Mouse (Mus musculus): Measurements from ENCODE around the gene Nap1l1. TPM values are rescaled to one million over a fixed set of nuclear protein-coding genes. Genes with fewer than 3 reads are reported as not detected.

Nap1l1 gene
- polyA plus RNA-seq, 1 experiment from 2014 or later: 163 TPM

DNA sequence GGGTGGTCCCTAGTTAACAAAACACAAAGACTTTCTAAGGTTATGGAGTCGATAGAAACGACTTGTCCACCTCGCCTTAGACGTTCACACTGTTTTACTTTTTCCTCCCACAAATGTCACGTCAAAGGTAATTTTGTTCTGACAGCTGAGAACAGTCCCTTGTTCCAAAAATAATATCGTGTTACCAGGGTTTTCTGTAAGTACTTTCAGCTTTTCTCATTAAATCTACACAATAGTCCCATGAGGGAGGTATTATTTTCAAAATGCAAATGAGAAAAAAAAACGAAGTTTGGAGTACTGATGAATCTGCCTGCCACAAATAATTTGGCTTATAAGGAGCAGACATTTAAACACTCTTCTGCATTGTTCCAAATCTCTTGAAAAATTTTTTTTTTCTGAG is 14.9 kb upstream of the Nap1l1 start:
- Histone ChIP-seq H3K4me1 (replicated peaks) (no peaks in the 10 kb centered on the region), H3K27ac (no peak overlapping the region), H3K9ac (no peak overlapping the region), H3K4me3 (replicated peaks) (no peak overlapping the region), H3K4me2 (no peak overlapping the region), H3K27me3 (no peaks in the 10 kb centered on the region), H3K36me3 (no peaks in the 10 kb centered on the region), H3K9me3 (replicated peaks) (no peaks in the 10 kb centered on the region)
- DNase-seq (no peak), ATAC-seq (ENCODE audit: low read depth) (no peak)
- 67% methylated on average over 7 of the region's 7 CpGs for WGBS (ENCODE audit: insufficient replicate concordance)

DNA sequence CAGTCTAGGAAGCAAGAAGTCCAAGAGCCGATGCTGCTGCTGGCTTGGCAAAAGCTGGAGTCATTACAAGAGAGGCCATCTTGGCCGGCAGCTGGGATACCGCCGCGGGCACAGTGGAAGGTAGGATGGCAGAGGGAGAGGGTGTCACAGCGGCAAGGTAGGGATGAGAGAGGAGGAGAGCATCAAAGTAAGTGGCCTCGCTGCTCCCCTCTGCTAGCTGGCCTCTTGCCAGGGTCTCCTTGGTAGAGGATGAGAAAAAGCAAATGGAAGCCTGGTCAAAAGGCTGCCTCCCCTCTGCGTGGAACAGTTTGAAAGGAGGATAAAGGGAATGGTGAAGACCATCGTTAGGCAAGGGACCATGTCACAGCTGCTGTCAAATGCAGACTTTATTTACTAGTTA is 14.0 kb upstream of the Nap1l1 start:
- no peak overlapping the region for H3K4me2 ChIP-seq
- no peak overlapping the region for H3K9ac ChIP-seq
- 85% methylated on average over 9 of the region's 9 CpGs for WGBS (ENCODE audit: insufficient replicate concordance)
- no peak overlapping the region for H3K27ac ChIP-seq
- H3K36me3 ChIP-seq: no peaks in the 10 kb centered on the region
- no peak for ATAC-seq (ENCODE audit: low read depth)
- no peaks in the 10 kb centered on the region for H3K4me1 ChIP-seq (replicated peaks)
- H3K9me3 ChIP-seq (replicated peaks): no peaks in the 10 kb centered on the region
- no peak overlapping the region for H3K4me3 ChIP-seq (replicated peaks)
- no peak for DNase-seq
- no peaks in the 10 kb centered on the region for H3K27me3 ChIP-seq

DNA sequence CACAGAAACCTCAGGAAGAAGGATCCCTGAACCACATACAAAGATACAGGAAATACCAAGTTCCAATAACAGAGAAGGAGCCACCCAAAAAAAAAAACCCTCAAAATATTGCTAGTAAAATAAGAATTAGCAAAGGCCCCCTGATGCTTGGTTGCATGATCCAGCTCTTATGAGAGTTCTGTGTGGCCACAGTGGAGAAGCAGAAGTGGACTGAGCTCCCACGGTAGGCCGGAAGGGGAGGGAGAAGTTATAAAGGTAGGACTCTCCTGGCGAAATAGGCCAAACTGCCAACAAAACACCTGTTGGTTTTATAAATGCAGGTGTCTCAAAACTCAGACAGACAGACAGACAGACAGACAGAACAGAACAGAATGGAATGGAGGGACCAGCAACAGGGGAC is 13.1 kb upstream of the Nap1l1 start:
- WGBS (ENCODE audit: insufficient replicate concordance): 49% methylated on average over 3 of the region's 3 CpGs

DNA sequence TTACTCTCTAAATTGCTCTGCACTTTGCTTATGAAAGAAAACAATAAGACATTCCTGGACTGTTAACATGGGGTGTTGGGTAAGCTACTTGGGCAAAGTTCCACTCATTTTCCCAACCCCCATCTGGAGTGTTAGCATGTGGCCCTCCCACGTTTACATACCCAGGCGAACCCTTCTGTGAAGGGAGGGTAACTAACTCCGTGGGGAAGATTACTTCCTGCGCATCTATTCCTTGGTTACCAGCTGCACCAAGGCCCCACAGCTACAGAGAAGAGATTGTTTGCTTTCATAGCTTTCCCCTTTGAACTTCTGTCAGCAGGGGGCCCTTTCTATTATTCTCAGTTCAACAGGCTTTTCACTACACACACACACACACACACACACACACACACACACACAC is 12.6 kb upstream of the Nap1l1 start:
- Histone ChIP-seq H3K9me3 (replicated peaks) (no peaks in the 10 kb centered on the region), H3K4me3 (replicated peaks) (no peak overlapping the region), H3K4me2 (no peak overlapping the region), H3K27ac (no peak overlapping the region), H3K9ac (no peak overlapping the region), H3K27me3 (no peaks in the 10 kb centered on the region), H3K36me3 (no peaks in the 10 kb centered on the region), H3K4me1 (replicated peaks) (peaks cover 2% of the 10 kb centered on the region)
- no peak for DNase-seq
- no peak for ATAC-seq (ENCODE audit: low read depth)
- WGBS (ENCODE audit: insufficient replicate concordance): 31% methylated on average over 4 of the region's 4 CpGs

More for the DNA sequence above, 13.1 kb upstream of the Nap1l1 start:
- Histone ChIP-seq H3K9ac (no peak overlapping the region), H3K36me3 (no peaks in the 10 kb centered on the region), H3K4me1 (replicated peaks) (no peaks in the 10 kb centered on the region), H3K4me3 (replicated peaks) (no peak overlapping the region), H3K27me3 (no peaks in the 10 kb centered on the region), H3K4me2 (no peak overlapping the region), H3K9me3 (replicated peaks) (no peaks in the 10 kb centered on the region), H3K27ac (no peak overlapping the region)
- DNase-seq (no peak), ATAC-seq (ENCODE audit: low read depth) (no peak)

DNA sequence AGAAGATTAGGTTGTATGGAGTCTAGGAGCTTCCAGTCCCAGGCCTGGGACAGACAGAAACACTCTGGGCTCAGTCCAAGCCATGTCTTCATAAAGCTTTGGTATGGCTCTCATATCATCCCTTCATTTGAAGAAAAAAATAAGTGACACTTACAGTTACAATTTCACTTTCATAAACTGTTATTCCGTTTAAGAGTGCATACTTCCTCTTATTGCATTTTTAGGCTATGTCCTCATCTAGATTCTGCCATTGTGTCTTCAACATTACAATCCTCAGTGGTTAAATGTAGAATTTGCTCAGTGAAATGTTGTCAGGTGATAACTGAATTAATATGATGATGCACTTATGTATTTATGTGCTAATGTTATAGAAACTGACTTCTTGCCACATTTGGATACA is 8.2 kb upstream of the Nap1l1 start:
- Histone ChIP-seq H3K9ac (no peak overlapping the region), H3K4me2 (no peak overlapping the region), H3K27ac (no peak overlapping the region), H3K9me3 (replicated peaks) (no peaks in the 10 kb centered on the region), H3K36me3 (no peaks in the 10 kb centered on the region), H3K4me3 (replicated peaks) (no peak overlapping the region), H3K4me1 (replicated peaks) (peaks cover 7% of the 10 kb centered on the region), H3K27me3 (no peaks in the 10 kb centered on the region)
- 50% methylated on average over 1 of the region's 1 CpGs for WGBS (ENCODE audit: insufficient replicate concordance)
- ATAC-seq (ENCODE audit: low read depth) (no peak), DNase-seq (no peak)

DNA sequence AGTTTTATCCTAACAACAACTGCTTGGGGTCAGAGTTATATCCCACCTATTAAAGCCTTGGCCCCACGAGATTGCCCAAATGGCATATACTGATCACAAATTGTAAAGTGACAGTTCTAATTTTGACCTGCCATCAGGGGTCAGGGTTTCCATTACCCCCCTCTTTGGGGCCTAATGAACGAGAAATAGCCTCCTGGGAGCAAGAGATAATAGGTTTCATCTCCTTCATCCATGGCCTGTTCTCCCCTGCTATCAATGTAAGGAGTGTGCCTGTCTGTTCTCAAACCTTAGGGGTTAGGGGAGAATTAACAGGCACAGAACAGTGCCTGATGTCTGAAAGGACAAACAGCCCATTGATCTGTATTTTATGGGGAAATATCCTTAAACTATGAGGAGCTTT is 7.6 kb upstream of the Nap1l1 start:
- Histone ChIP-seq H3K27ac (no peak overlapping the region), H3K36me3 (no peaks in the 10 kb centered on the region), H3K4me1 (replicated peaks) (peaks cover 7% of the 10 kb centered on the region), H3K4me2 (no peak overlapping the region), H3K9me3 (replicated peaks) (no peaks in the 10 kb centered on the region), H3K4me3 (replicated peaks) (no peak overlapping the region), H3K9ac (no peak overlapping the region), H3K27me3 (no peaks in the 10 kb centered on the region)
- DNase-seq (no peak), ATAC-seq (ENCODE audit: low read depth) (peak; percentile 63)
- 26% methylated on average over 2 of the region's 2 CpGs for WGBS (ENCODE audit: insufficient replicate concordance)

DNA sequence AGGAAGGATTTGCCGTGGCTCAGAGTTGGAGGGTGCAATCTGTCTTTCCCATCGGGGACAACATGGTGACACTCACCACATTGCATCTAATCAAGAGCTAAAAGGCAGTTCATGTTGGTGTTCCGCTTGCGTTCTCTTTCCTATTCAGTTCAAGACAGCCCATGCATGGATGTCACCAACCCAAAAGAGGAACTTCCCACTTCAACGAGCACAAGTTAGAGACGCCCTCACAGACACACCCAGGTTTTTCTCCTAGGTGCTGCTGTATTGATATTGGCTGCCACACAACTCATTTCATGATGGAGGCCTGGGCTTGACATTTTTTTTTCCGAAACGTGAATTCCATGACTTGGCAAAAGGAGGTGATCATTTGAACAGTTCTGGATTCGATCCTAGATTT is 1.9 kb upstream of the Nap1l1 start:
- 41% methylated on average over 9 of the region's 9 CpGs for WGBS (ENCODE audit: insufficient replicate concordance)
- Histone ChIP-seq H3K27me3 (peaks cover 2% of the 10 kb centered on the region; the same call in 1 of the 2 replicates), H3K4me2 (no peak overlapping the region), H3K9me3 (replicated peaks) (no peaks in the 10 kb centered on the region), H3K9ac (no peak overlapping the region), H3K4me3 (replicated peaks) (no peak overlapping the region), H3K4me1 (replicated peaks) (peaks cover 37% of the 10 kb centered on the region), H3K36me3 (peaks cover 7% of the 10 kb centered on the region), H3K27ac (no peak overlapping the region)
- ATAC-seq (ENCODE audit: low read depth) (no peak), DNase-seq (no peak)

DNA sequence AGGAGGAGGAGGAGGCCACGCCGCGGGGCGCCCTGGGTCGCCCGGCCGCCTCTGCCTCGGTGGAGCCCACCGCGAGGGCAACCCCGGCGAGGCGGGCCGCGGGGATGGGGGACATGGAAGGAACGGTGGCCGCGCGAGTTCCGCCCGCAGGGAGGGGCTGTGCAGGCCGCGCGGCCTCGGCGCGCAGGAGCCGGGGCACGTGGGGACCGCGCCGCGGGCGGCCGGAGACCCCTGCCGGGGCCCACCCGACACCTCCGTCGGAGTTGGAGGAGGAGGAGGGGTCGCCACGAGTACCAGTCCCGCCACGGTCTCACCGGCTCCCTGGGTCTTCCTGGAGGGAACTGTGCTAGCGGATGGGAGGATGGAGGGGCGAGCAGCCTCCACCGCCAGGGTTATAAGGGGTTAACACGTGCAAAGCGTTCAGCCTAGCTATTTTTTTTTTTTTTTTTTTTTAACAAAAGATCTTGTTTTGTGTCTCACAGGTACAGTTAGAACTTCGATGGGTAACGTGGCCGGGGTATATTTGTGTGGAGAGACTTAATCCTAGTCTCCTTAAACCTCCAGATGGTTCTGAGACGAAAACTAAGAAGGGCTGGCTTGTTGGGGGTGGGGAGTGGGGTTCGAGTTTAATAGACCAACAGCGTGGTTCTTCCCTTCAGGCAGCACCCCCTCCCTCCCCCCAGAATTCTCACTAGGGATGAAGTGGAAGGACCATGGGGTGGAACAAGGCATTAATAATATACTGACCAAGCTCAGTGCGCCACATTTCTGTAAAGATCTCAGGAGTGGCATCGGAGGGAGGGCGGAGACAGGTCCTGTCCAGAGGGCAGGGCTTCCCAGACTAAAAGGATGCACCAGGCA is 718 bp downstream of the Nap1l1 start:
- no peaks in the 10 kb centered on the region for H3K9me3 ChIP-seq (replicated peaks)
- H3K4me2 ChIP-seq: peak overlapping the region; percentile 93
- H3K27ac ChIP-seq: peak overlapping the region; percentile 84
- peaks cover 63% of the 10 kb centered on the region for H3K4me1 ChIP-seq (replicated peaks)
- H3K27me3 ChIP-seq: peaks cover 2% of the 10 kb centered on the region; the same call in 1 of the 2 replicates
- H3K9ac ChIP-seq: peak overlapping the region; percentile 96
- peak; percentile 63 for ATAC-seq (ENCODE audit: low read depth)
- H3K4me3 ChIP-seq (replicated peaks): peak overlapping the region; percentile 96
- peak; percentile 40 for DNase-seq
- peaks cover 7% of the 10 kb centered on the region for H3K36me3 ChIP-seq
- WGBS (ENCODE audit: insufficient replicate concordance): under 1% methylated on average over 52 of the region's 58 CpGs

DNA sequence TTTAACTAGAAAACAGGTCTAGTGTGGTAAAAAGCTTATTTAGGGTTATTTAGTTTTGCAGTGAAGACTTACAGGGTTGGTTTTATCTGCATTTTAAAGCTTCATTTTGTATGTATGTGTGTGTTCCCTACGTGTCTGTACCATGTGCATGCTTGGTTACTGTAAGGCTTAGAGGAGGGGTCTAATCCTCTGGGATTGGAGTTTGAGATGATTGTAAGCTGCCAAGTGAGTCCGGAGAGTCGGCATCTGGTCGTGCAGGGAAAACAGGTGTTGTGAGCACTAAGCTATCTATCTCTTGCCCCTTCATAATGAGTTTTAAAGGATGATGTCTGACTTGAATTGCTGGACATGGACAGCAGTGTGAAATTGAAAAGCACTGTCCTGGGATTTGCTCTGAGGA is 3.3 kb downstream of the Nap1l1 start:
- H3K27me3 ChIP-seq: peaks cover 2% of the 10 kb centered on the region; the same call in 1 of the 2 replicates
- peaks cover 17% of the 10 kb centered on the region for H3K36me3 ChIP-seq
- no peak for ATAC-seq (ENCODE audit: low read depth)
- H3K4me1 ChIP-seq (replicated peaks): peaks cover 76% of the 10 kb centered on the region
- DNase-seq: no peak
- H3K4me2 ChIP-seq: peak overlapping the region; percentile 36
- WGBS (ENCODE audit: insufficient replicate concordance): 73% methylated on average over 4 of the region's 4 CpGs
- H3K27ac ChIP-seq: peak overlapping the region; percentile 4; the same call in 1 of the 2 replicates
- H3K9me3 ChIP-seq (replicated peaks): no peaks in the 10 kb centered on the region
- 0 out of 2 replicates have a peak overlapping the region, but pooled peaks have one; percentile 3 for H3K4me3 ChIP-seq (replicated peaks)
- H3K9ac ChIP-seq: peak overlapping the region; percentile 46; the same call in 1 of the 2 replicates

DNA sequence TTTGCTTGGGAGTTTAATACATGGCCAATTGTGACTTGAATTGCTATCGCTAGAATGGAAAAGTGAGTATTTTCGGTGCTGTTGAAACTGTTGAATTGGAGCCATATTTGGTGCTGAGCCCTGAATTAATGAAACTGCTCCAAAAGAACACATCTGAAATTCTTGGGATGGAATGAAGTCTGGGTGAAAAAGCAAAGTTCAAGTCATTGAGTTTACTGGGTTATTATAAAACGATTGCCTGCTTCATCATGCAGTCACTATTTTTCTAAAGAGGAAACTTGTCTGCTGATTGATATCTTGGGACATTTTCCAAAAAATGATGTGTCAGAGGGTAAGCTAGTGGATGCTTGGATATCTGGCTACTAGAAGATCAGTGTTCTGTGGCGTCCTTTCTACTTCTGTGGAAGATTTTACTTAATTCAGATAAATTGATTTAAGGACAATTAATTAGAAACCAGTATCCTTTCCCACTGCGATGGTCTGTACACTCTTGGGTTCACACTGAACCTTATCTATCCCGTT is 4.0 kb downstream of the Nap1l1 start:
- WGBS (ENCODE audit: insufficient replicate concordance): 52% methylated on average over 6 of the region's 6 CpGs
- H3K4me2 ChIP-seq: peak overlapping the region; percentile 36
- no peak overlapping the region for H3K4me3 ChIP-seq (replicated peaks)

DNA sequence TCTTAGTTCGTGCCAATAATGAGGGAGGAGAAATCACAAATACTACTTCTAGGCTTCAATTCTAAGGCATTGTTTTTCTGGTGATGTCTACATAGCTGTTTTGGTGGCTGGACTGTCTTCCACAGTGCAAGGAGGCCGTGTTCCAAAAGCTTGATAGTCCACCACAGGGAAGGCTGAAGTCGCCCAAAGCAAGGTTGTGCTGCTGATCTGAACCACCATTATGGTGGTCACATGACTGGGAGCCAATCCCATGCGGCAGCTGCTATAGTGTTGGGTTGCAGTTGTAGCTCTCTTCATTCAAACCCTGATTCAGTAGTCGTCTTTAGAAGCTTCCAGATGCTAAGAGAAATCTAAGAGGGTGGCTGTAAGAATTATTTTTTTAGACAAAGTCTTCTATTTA is 6.6 kb downstream of the Nap1l1 start:
- H3K27ac ChIP-seq: no peak overlapping the region
- no peak overlapping the region for H3K9ac ChIP-seq
- H3K9me3 ChIP-seq (replicated peaks): no peaks in the 10 kb centered on the region
- WGBS (ENCODE audit: insufficient replicate concordance): 77% methylated on average over 5 of the region's 5 CpGs
- ATAC-seq (ENCODE audit: low read depth) (no peak), DNase-seq (no peak)
- H3K4me2 ChIP-seq: no peak overlapping the region
- no peak overlapping the region for H3K4me3 ChIP-seq (replicated peaks)
- peaks cover 49% of the 10 kb centered on the region for H3K36me3 ChIP-seq
- no peaks in the 10 kb centered on the region for H3K27me3 ChIP-seq
- H3K4me1 ChIP-seq (replicated peaks): peaks cover 86% of the 10 kb centered on the region

More for the DNA sequence above, 4.0 kb downstream of the Nap1l1 start:
- ATAC-seq (ENCODE audit: low read depth) (no peak), DNase-seq (no peak)
- H3K9ac ChIP-seq: peak overlapping the region; percentile 46; the same call in 1 of the 2 replicates
- H3K27me3 ChIP-seq: no peaks in the 10 kb centered on the region
- H3K27ac ChIP-seq: no peak overlapping the region
- H3K36me3 ChIP-seq: peaks cover 24% of the 10 kb centered on the region
- peaks cover 82% of the 10 kb centered on the region for H3K4me1 ChIP-seq (replicated peaks)
- H3K9me3 ChIP-seq (replicated peaks): no peaks in the 10 kb centered on the region
